Mouse (Mus musculus) mammary gland, adult 2 months (tissue): ENCODE data around the gene 1810049J17Rik. TPM values are rescaled to one million over a fixed set of nuclear protein-coding genes. Genes with fewer than 3 reads are reported as not detected.

Experiments
- polyA plus RNA-seq: library from polyadenylated mRNA; depleted of rRNA; stranded (reverse); fragments of >200 nt; gene quantifications from 2 replicates; pipeline ENCODE4 v1.2.3, GENCODE M21; 2012; ENCODE audit warnings: low replicate concordance; rRNA removed

Gene 1810049J17Rik
- polyA plus RNA-seq, result not detected in 2 replicates

DNA sequence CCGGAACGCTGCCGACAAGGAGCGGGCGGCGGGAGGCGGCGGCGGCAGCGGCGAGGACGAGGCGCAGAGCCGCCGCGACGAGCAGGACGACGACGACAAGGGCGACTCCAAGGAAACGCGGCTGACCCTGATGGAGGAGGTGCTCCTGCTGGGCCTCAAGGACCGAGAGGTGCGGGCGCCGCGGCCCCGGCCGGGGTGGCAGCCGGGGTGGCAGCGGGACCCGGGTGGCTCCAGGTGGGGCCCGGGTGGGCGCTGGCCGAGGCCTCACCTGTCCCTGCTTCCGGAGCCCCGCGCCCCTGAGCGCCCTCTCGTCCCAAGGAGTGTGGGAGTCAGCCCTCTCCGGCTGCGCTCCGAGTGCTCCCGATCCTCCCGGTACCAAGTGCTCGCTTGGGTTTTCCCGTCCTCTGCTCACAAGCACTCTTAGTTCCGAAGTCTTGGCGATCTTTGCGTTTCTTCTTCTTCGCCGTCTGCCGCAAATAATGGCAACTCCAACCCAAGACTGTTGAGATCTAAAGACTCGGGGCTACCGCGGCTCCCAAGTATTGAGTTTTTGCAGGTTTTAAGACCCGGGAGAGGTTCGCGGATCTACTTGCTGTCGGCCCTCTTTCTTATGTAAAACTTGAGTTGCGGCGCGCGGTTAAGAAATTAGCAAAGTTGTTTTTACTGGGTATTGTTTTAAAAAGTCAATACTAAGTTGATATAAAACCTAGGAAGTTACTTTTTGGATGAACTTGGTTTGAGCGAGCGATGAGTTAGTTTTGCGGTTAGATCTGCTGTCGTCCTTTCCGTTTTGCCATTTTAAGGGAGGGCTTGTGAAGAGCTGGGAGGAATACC is at the start of gene 1810049J17Rik:
TSS of gene 1810049J17Rik (minus strand) at position 112 of the 834 bp plus-strand sequence.

DNA sequence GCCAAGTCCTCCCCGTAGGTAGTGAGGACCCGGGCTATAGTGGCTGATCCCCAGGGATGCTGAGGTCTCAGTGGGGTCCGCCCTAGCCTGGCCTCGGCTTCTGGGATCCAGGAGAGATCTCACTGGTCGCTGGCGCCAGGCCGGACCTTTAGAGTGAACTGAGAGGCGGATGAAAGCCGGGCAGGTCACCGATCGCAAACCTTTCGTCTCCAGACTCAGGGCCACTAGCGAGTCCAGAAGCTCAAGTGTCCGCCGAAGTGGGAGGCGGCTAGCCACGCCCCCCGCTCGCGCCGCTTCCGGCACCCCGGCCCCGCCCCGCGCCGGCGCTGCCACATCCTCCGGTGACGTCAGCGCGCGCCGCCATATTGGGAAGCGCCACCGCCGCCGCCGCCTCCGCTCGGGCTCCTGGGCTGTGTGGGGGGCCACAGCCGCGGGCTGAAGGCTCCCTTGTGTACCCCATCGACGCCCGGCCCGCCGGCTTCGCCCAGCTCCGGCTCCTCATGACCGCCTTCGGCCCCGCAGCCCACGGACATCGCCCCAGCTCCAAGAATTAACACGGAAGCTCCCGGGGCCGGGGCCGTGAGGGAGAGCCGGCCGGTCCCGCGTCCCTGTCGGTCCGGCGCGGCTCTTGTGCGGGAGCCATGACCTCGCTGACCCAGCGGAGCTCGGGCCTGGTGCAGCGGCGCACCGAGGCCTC is 460 bp downstream of the 1810049J17Rik start, which contains the start of gene Golph3:
TSS of gene Golph3 (plus strand) at position 360 of the 697 bp plus-strand sequence.

Other genes starting within 250 kb of the 1810049J17Rik start
- gene Zfr, start 204.1 kb downstream of the 1810049J17Rik start, polyA plus RNA-seq, result 140 and 156 TPM in 2 replicates
- 18.3 and 25.4 TPM in 2 replicates for gene Mtmr12, start 116.9 kb downstream of the 1810049J17Rik start, polyA plus RNA-seq
- gene Golph3, start 449 bp downstream of the 1810049J17Rik start, polyA plus RNA-seq, result 68.4 and 101 TPM in 2 replicates